Mouse (Mus musculus) midbrain, embryonic 15.5 days (tissue): ENCODE measurements at regions not wholly inside any gene's neighbourhood (a gene's known extent, or its start where the extent isn't known, plus 50 kb on each side); places are given as distances from the start of the nearest gene placed in this dataset.

Experiments
- ATAC-seq: fragments of 200-750 bp; cut with Nextera tagmentation; replicated peaks from 2 replicates; pipeline ENCODE4 v1.8.0; 2017; ENCODE audit warnings: moderate TSS enrichment
- H3K27ac ChIP-seq: fragments of 300-500 bp; sonication (generic); 2 replicates; pipeline ENCODE4 v1.5.1; 2015; ENCODE audit warnings: mild to moderate bottlenecking, inconsistent platforms
- H3K27me3 ChIP-seq: fragments of 300-500 bp; sonication (generic); replicated peaks from 2 replicates; pipeline ENCODE4 v1.6.1; 2015; ENCODE audit warnings: inconsistent platforms
- H3K36me3 ChIP-seq: fragments of 300-500 bp; sonication (generic); replicated peaks from 2 replicates; pipeline ENCODE4 v1.6.1; 2015; ENCODE audit warnings: inconsistent platforms
- H3K4me1 ChIP-seq: fragments of 300-500 bp; sonication (generic); 2 replicates; pipeline ENCODE4 v1.6.1; 2015; ENCODE audit warnings: inconsistent platforms
- H3K4me2 ChIP-seq: fragments of 300-500 bp; sonication (generic); 2 replicates; pipeline ENCODE4 v1.6.1; 2015; ENCODE audit warnings: inconsistent platforms, mild to moderate bottlenecking, moderate library complexity
- H3K4me3 ChIP-seq: fragments of 300-500 bp; sonication (generic); 2 replicates; pipeline ENCODE4 v1.5.1; 2015; ENCODE audit warnings: mild to moderate bottlenecking, inconsistent platforms
- H3K9ac ChIP-seq: fragments of 300-500 bp; sonication (generic); 2 replicates; pipeline ENCODE4 v1.6.1; 2015; ENCODE audit warnings: mild to moderate bottlenecking, inconsistent platforms
- H3K9me3 ChIP-seq: fragments of 300-500 bp; sonication (generic); 2 replicates; pipeline ENCODE4 v1.6.1; 2016; ENCODE audit warnings: inconsistent platforms
- WGBS: fragments of 180-500 bp; shearing (Covaris S2); methylation state at CpG from one replicate; pipeline ENCODE4 v1.1.7; 2015; ENCODE audit warnings: mixed read lengths; 5-methylcytosine and 5-hydroxymethylcytosine counted together

GRCm38 (mm10) chr1:50622870-50623607 lies 277.4 kb upstream of the Tmeff2 start:
- Histone ChIP-seq H3K27me3 (no peaks in the 10 kb centered on the region), H3K9me3 (no peaks in the 10 kb centered on the region), H3K4me1 (no peaks in the 10 kb centered on the region), H3K9ac (no peak overlapping the region), H3K27ac (no peak overlapping the region), H3K36me3 (no peaks in the 10 kb centered on the region), H3K4me2 (no peak overlapping the region), H3K4me3 (no peak overlapping the region)
- WGBS: 49% methylated on average over 5 of the region's 5 CpGs
- ATAC-seq: peak; percentile 17; the same call in 1 of the 2 replicates

- Histone ChIP-seq H3K9me3 (no peaks in the 10 kb centered on the region), H3K27ac (no peak overlapping the region), H3K4me2 (no peak overlapping the region), H3K4me1 (no peaks in the 10 kb centered on the region), H3K4me3 (no peak overlapping the region), H3K36me3 (no peaks in the 10 kb centered on the region), H3K9ac (no peak overlapping the region), H3K27me3 (no peaks in the 10 kb centered on the region)
- 70% methylated on average over 4 of the region's 4 CpGs for WGBS
- no peak for ATAC-seq
Measured at GRCm38 (mm10) chr1:50629000-50629399, 271.4 kb upstream of the Tmeff2 start.

GRCm38 (mm10) chr1:50629473-50630071 lies 270.9 kb upstream of the Tmeff2 start:
- WGBS: 45% methylated on average over 3 of the region's 3 CpGs
- Histone ChIP-seq H3K9me3 (no peaks in the 10 kb centered on the region), H3K27me3 (no peaks in the 10 kb centered on the region), H3K4me3 (no peak overlapping the region), H3K36me3 (no peaks in the 10 kb centered on the region), H3K4me1 (no peaks in the 10 kb centered on the region), H3K4me2 (no peak overlapping the region), H3K9ac (no peak overlapping the region), H3K27ac (no peak overlapping the region)
- peak; percentile 82 for ATAC-seq

- Histone ChIP-seq H3K4me2 (no peak overlapping the region), H3K27me3 (no peaks in the 10 kb centered on the region), H3K36me3 (no peaks in the 10 kb centered on the region), H3K27ac (no peak overlapping the region), H3K4me1 (no peaks in the 10 kb centered on the region), H3K4me3 (no peak overlapping the region), H3K9ac (no peak overlapping the region), H3K9me3 (no peaks in the 10 kb centered on the region)
- no peak for ATAC-seq
- WGBS: 84% methylated on average over 1 of the region's 1 CpGs
Measured at GRCm38 (mm10) chr1:50637992-50638391, 262.5 kb upstream of the Tmeff2 start.

GRCm38 (mm10) chr1:50646931-50647674 lies 253.3 kb upstream of the Tmeff2 start:
- H3K36me3 ChIP-seq: no peaks in the 10 kb centered on the region
- H3K27me3 ChIP-seq: no peaks in the 10 kb centered on the region
- H3K9me3 ChIP-seq: no peaks in the 10 kb centered on the region
- no peak overlapping the region for H3K4me3 ChIP-seq
- 72% methylated on average over 2 of the region's 2 CpGs for WGBS
- H3K27ac ChIP-seq: no peak overlapping the region
- H3K4me1 ChIP-seq: peaks cover 2% of the 10 kb centered on the region
- ATAC-seq: peak; percentile 35; the same call in 1 of the 2 replicates
- no peak overlapping the region for H3K9ac ChIP-seq
- no peak overlapping the region for H3K4me2 ChIP-seq

- ATAC-seq: peak; percentile 96
- Histone ChIP-seq H3K4me3 (no peak overlapping the region), H3K27me3 (no peaks in the 10 kb centered on the region), H3K4me2 (no peak overlapping the region), H3K4me1 (peaks cover 5% of the 10 kb centered on the region), H3K9me3 (no peaks in the 10 kb centered on the region), H3K9ac (no peak overlapping the region), H3K36me3 (no peaks in the 10 kb centered on the region), H3K27ac (no peak overlapping the region)
- 46% methylated on average over 3 of the region's 3 CpGs for WGBS
Measured at GRCm38 (mm10) chr1:50651974-50652665, 248.3 kb upstream of the Tmeff2 start.

- H3K4me3 ChIP-seq: no peak overlapping the region
- no peaks in the 10 kb centered on the region for H3K9me3 ChIP-seq
- H3K27me3 ChIP-seq: no peaks in the 10 kb centered on the region
- H3K36me3 ChIP-seq: no peaks in the 10 kb centered on the region
- no peak for ATAC-seq
- H3K4me1 ChIP-seq: no peaks in the 10 kb centered on the region
- 97% methylated on average over 3 of the region's 3 CpGs for WGBS
- H3K4me2 ChIP-seq: no peak overlapping the region
- H3K27ac ChIP-seq: no peak overlapping the region
- H3K9ac ChIP-seq: no peak overlapping the region
Measured at GRCm38 (mm10) chr1:50665139-50665538, 235.3 kb upstream of the Tmeff2 start.

GRCm38 (mm10) chr1:50682971-50683370 lies 217.5 kb upstream of the Tmeff2 start:
- H3K9me3 ChIP-seq: no peaks in the 10 kb centered on the region
- no peaks in the 10 kb centered on the region for H3K4me1 ChIP-seq
- H3K4me3 ChIP-seq: no peak overlapping the region
- 86% methylated on average over 3 of the region's 3 CpGs for WGBS
- ATAC-seq: no peak
- H3K36me3 ChIP-seq: no peaks in the 10 kb centered on the region
- H3K27ac ChIP-seq: no peak overlapping the region
- no peak overlapping the region for H3K4me2 ChIP-seq
- no peaks in the 10 kb centered on the region for H3K27me3 ChIP-seq
- no peak overlapping the region for H3K9ac ChIP-seq

- ATAC-seq: no peak
- no peaks in the 10 kb centered on the region for H3K36me3 ChIP-seq
- H3K9me3 ChIP-seq: no peaks in the 10 kb centered on the region
- no peaks in the 10 kb centered on the region for H3K27me3 ChIP-seq
- WGBS: 68% methylated on average over 2 of the region's 2 CpGs
- H3K27ac ChIP-seq: no peak overlapping the region
- no peak overlapping the region for H3K4me3 ChIP-seq
- H3K4me2 ChIP-seq: no peak overlapping the region
- no peaks in the 10 kb centered on the region for H3K4me1 ChIP-seq
- H3K9ac ChIP-seq: no peak overlapping the region
Measured at GRCm38 (mm10) chr1:50685361-50685760, 215.1 kb upstream of the Tmeff2 start.

GRCm38 (mm10) chr1:50696916-50697315 lies 203.5 kb upstream of the Tmeff2 start:
- WGBS: 88% methylated on average over 1 of the region's 1 CpGs
- no peak overlapping the region for H3K4me3 ChIP-seq
- no peaks in the 10 kb centered on the region for H3K27me3 ChIP-seq
- H3K36me3 ChIP-seq: no peaks in the 10 kb centered on the region
- no peaks in the 10 kb centered on the region for H3K9me3 ChIP-seq
- H3K27ac ChIP-seq: no peak overlapping the region
- no peak overlapping the region for H3K4me2 ChIP-seq
- ATAC-seq: no peak
- no peaks in the 10 kb centered on the region for H3K4me1 ChIP-seq
- H3K9ac ChIP-seq: no peak overlapping the region

GRCm38 (mm10) chr1:50697333-50698216 lies 202.9 kb upstream of the Tmeff2 start:
- Histone ChIP-seq H3K9me3 (no peaks in the 10 kb centered on the region), H3K27me3 (no peaks in the 10 kb centered on the region), H3K36me3 (no peaks in the 10 kb centered on the region), H3K4me1 (no peaks in the 10 kb centered on the region), H3K4me3 (no peak overlapping the region), H3K9ac (no peak overlapping the region), H3K27ac (no peak overlapping the region), H3K4me2 (no peak overlapping the region)
- WGBS: 89% methylated on average over 7 of the region's 7 CpGs
- ATAC-seq: no peak
